Mouse (Mus musculus) lung, adult 2 months (tissue): ENCODE results near the gene Olfr223. TPM values are rescaled to one million over a fixed set of nuclear protein-coding genes. Genes with fewer than 3 reads are reported as not detected.
"Not testable (repeated sequence)": the region's sequence is repeated elsewhere in the genome, so short reads cannot be mapped to it uniquely, and the experiment has no call there.

Experiments
- DNase-seq: peaks from one replicate; pipeline ENCODE4 v3.0.0; 2022
- H3K4me1 ChIP-seq: fragments of 200-500 bp; 2 replicates; pipeline ENCODE4 v1.6.1; 2011; ENCODE audit warnings: low read length; ENCODE audit not compliant: control insufficient read depth, insufficient read depth
- H3K4me3 ChIP-seq: fragments of 200-500 bp; replicated peaks from 2 replicates; pipeline ENCODE3; 2011; ENCODE audit warnings: low read depth, mild to moderate bottlenecking, control low read depth, low read length; ENCODE audit errors: extremely low read depth
- CTCF ChIP-seq: fragments of 200-500 bp; IDR thresholded peaks from 2 replicates; pipeline ENCODE4 v1.5.1; 2011; ENCODE audit warnings: mild to moderate bottlenecking, low read length, control low read depth; ENCODE audit not compliant: insufficient read depth
- POLR2A ChIP-seq: fragments of 200-500 bp; IDR thresholded peaks from 2 replicates; pipeline ENCODE4 v1.6.1; 2011; ENCODE audit warnings: low read depth, mild to moderate bottlenecking, control low read depth, low read length, borderline replicate concordance; ENCODE audit errors: extremely low read depth
- WGBS: fragments of 180-500 bp; shearing (Covaris S2); methylation state at CpG from one replicate; pipeline ENCODE4 v1.1.7; 2018; 5-methylcytosine and 5-hydroxymethylcytosine counted together
- polyA plus RNA-seq: library from polyadenylated mRNA; depleted of rRNA; stranded (reverse); fragments of >200 nt; gene quantifications from 2 replicates; pipeline ENCODE4 v1.2.3, GENCODE M21; 2012

Gene Olfr223
- polyA plus RNA-seq, 1 experiment: not detected

DNA sequence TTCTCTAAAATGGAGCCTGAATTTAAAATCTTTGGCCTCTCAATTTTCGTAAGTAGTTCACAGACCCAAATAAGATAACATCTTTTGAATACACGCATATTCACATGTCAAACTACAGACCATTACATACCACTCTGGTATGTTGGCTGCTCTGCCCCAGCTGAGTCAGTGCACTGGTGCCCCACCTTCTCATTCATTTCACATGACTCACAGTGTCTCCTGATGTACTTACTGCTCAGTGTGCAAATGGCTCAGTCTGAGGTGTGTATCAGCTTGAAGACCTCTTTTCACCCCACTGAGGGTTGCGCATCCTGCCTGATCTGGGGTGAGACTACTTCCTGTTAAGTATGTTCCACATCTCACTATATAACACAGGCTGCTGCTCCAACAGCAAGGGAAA, 7.8 kb upstream of the Olfr223 start:
- TF ChIP-seq POLR2A (no peak), CTCF (no peak)
- Histone ChIP-seq H3K4me1 (no peaks in the 10 kb centered on the region), H3K4me3 (no peak overlapping the region)
- WGBS: 77% methylated on average over 3 of the region's 3 CpGs
- no peak for DNase-seq

DNA sequence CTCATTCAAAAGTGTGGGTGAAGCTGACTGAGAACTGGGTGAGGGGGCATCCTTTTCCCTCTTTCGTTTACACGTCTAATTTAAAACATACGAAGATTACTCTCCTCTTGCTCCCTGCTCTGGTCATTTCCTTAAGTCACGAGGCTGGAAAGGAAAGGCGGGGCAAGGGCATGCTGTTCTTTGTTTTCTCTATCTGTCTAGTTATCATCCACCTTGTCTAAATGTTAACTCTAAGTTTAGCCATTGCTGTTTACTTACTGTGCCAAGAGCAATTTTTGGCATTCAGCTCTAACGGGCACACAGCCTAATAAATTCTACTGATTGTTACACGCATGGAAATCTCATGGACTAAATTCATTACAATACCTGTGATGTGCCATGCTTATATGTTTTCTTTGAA, 6.1 kb upstream of the Olfr223 start:
- DNase-seq: no peak
- no peak overlapping the region for H3K4me3 ChIP-seq
- TF ChIP-seq CTCF (no peak), POLR2A (no peak)
- WGBS: 35% methylated on average over 7 of the region's 7 CpGs
- H3K4me1 ChIP-seq: no peaks in the 10 kb centered on the region

DNA sequence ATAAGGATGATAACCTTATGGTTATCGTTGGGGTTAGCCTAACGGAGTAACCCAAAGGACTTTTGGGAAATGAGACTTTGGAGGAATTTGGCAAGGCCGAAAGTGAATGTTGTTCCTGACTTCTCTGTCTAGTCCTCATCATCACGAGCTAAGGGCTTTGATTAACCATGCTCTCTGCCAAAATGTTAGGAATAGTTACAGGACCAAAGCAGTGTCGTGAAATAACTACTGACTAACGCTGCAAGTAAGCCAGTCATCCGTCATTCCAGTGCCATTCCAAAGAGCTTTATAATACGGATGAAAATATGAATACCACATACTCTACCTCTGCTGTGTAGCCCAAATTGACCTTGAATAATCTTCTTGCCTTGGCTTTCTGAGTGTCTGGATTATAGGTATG, 3.9 kb upstream of the Olfr223 start:
- 79% methylated on average over 8 of the region's 8 CpGs for WGBS
- no peak for DNase-seq
- Histone ChIP-seq H3K4me3 (no peak overlapping the region), H3K4me1 (no peaks in the 10 kb centered on the region)
- TF ChIP-seq POLR2A (no peak), CTCF (no peak)

GRCm38 (mm10) chr11:59596091-59596490, 3.0 kb upstream of the Olfr223 start:
- Histone ChIP-seq H3K4me3 (no peak overlapping the region), H3K4me1 (no peaks in the 10 kb centered on the region)
- DNase-seq: no peak
- 29% methylated on average over 4 of the region's 4 CpGs for WGBS
- no peak for TF ChIP-seq POLR2A
- TF ChIP-seq CTCF: no peak

DNA sequence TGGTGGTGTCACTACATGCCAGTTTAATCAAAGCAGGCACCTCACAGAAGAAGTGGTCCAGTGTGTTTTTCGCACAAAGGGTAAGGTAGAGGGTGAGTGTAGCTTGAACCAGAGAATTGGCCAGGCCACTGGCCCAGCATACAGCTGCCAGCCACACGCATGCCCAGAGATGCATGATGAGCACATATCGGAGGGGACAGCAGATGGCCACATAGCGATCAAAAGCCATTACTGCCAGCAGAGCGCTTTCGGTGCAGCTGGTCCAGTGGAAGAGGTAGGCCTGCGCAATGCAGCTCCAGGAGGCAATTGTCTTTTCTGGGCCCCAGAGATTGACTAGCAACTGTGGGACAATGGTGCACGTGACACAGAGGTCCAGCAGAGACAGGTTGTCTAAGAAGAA, 3.6 kb downstream of the Olfr223 start:
- Histone ChIP-seq H3K4me3 (no peak overlapping the region), H3K4me1 (no peaks in the 10 kb centered on the region)
- WGBS: 88% methylated on average over 8 of the region's 8 CpGs
- DNase-seq: no peak
- TF ChIP-seq CTCF (no peak), POLR2A (no peak)

DNA sequence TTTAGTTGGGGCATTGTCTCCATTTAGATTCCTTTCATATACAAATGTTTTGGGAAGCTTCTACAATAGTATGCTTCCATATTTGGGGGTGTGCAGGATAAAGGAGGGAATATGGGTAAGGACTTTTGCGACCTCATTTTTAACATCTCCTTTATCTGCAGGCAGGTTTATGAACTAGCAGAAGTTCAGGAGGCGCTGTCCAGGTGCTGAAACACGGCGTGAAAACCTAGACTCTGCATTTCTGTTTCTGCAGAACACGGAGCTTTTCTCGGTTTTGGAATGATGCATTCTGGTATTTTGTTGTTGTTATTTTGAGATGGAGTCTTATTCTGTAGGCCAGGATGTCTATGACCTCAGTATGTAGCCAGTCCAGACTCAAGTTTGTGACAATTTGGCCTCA, 8.6 kb downstream of the Olfr223 start:
- no peak for TF ChIP-seq CTCF
- no peak for TF ChIP-seq POLR2A
- DNase-seq: no peak
- 23% methylated on average over 6 of the region's 6 CpGs for WGBS
- no peaks in the 10 kb centered on the region for H3K4me1 ChIP-seq
- no peak overlapping the region for H3K4me3 ChIP-seq

GRCm38 (mm10) chr11:59576135-59576534, 17.0 kb downstream of the Olfr223 start, which contains the start of gene Olfr222:
TSS of gene Olfr222 (minus strand) at chr11:59576235.
- H3K4me3 ChIP-seq, H3K4me1 ChIP-seq, DNase-seq: not testable (repeated sequence)

GRCm38 (mm10) chr11:59575726-59576125, 17.4 kb downstream of the Olfr223 start:
- DNase-seq: no peak
- no peak overlapping the region for H3K4me3 ChIP-seq
- WGBS: 46% methylated on average over 9 of the region's 9 CpGs
- TF ChIP-seq POLR2A: no peak
- TF ChIP-seq CTCF: no peak
- H3K4me1 ChIP-seq: no peaks in the 10 kb centered on the region

DNA sequence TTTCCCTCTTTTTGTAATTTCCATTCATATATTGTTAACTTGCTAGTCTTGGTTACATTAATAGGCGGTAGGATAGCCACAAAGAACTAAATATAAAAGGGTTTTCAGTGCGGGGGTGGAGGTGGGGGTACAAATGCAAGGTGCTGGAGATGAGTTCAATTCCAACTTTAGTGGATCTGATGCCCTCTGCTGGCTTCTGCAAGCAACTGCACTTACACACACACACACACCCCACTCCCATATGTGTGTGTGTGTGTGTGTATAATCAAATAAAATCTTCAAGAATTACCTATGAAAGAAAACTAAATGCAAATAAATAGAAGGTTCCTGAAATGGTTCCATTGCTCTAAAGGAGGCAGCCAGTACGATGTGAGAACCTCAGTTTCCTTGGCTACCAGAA, 23.8 kb downstream of the Olfr223 start:
- WGBS: 56% methylated on average over 3 of the region's 3 CpGs
- TF ChIP-seq POLR2A: no peak
- peak; percentile 58 for TF ChIP-seq CTCF
- H3K4me3 ChIP-seq: no peak overlapping the region
- DNase-seq: no peak
- H3K4me1 ChIP-seq: no peaks in the 10 kb centered on the region

GRCm38 (mm10) chr11:59562837-59563236, 30.3 kb downstream of the Olfr223 start:
- TF ChIP-seq CTCF (no peak), POLR2A (no peak)
- no peaks in the 10 kb centered on the region for H3K4me1 ChIP-seq
- WGBS: 72% methylated on average over 9 of the region's 9 CpGs

DNA sequence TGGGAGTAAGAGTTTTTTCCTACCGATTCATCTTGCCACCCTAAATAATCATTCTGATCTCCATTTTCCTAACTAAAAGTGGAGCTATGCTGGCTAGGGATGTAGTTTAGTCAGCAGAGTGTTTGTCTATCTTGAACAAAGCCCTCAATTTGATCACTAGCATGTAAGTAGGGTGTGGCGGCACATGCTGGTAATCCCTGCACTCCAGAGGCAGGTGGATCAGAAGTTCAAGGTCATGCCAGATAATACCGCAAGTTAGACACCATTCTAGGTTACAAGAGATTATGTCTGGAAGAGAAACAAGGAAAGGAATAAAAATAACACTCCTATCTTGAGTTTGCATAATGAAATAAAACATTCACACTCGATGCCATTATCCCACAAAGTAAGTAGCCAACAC, 30.8 kb downstream of the Olfr223 start:
- WGBS: 92% methylated on average over 4 of the region's 4 CpGs
- no peak for TF ChIP-seq CTCF
- no peak for TF ChIP-seq POLR2A
- Histone ChIP-seq H3K4me1 (no peaks in the 10 kb centered on the region), H3K4me3 (no peak overlapping the region)
- DNase-seq: no peak

More at GRCm38 (mm10) chr11:59562837-59563236, 30.3 kb downstream of the Olfr223 start:
- H3K4me3 ChIP-seq: no peak overlapping the region
- no peak for DNase-seq
